Mouse (Mus musculus): ENCODE measurements around the gene Ric8a.

- TF ChIP-seq POLR2A (IDR thresholded peaks at IDR 0.05; ENCODE audit: borderline replicate concordance, insufficient read depth, low read length) (no peak), CTCF (IDR thresholded peaks at IDR 0.05; ENCODE audit: borderline replicate concordance, insufficient read depth, low read depth, low read length) (no peak)
Measured at GRCm38 (mm10) chr7:140912846-140913482, 56.2 kb downstream of the Ric8a start.
